Mouse (Mus musculus) kidney, postnatal 25 days (tissue): ENCODE data around the gene Adgrg2.

Experiments
- DNase-seq, 2 experiments: peaks; one replicate each; pipeline ENCODE4 v3.0.0; 2021; ENCODE audit warnings: mixed read lengths in 2 of 2

Adgrg2 gene

GRCm38 (mm10) chrX:160502048-160503041 lies 111.9 kb downstream of the Adgrg2 start, which contains the start of gene Phka2:
TSS of gene Phka2 (plus strand) at chrX:160502166.
- peak; percentile 85 to 90 for DNase-seq

- no peak for DNase-seq
These were observed 118.6 kb downstream of the Adgrg2 start for GRCm38 (mm10) chrX:160509046-160509445.

DNA sequence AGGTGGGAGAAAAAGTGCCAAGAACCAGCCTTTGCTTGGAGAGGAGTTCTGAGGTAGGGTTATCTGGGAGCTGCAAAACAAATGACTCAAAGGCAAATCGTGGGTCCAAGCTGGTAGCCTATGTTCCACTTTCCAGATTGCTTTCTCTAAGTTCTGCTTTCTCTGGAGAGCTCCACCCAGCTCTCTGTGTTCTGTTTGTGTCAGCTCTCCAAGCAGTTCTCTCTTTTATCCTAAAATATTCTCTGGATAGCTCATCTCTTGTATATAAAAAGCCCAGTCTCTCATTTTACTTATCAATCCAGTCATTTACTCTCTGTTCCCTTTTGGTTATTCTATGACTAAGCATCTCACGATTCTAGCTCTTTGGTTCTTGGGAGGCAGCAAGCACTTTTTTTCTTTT lies 119.7 kb downstream of the Adgrg2 start:
- no peak for DNase-seq

DNA sequence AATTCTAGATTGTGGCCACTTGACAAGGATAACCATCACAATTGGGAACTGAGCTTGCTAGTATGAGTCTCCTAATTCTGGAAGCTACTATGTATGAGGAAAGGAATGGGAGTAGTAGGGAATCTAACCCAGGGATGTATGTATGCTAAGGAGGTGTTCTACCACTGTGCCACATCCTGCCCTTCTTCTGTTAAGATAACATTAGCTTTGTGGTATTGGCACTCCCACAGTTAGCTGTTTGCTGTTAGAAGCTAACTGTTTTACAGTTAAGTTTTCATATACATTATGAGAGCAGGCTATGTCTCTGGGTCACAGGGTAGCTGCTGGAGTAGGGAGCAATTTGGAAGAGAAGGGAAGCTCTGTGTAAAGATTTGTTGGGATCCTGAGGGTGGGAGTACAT lies 125.5 kb downstream of the Adgrg2 start:
- no peak for DNase-seq

DNA sequence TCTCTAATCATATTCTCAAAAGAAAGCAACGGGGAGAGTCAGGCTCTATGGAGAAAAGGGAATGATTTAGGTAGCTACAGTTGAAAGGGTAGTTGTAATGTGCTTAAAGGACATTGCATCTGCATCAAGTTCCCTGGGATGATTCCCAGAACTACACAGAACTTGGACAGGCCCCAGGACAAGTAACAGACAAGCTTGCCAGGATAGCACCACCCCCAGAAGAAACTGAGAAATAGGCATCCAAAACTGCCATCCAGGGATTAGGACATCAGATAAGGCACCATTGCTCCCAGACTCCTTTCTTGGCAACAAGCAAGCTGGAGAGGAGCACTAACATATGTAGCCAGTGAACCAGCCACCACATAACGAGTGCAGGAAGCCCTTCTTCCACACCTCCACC lies 152.3 kb downstream of the Adgrg2 start:
- no peak for DNase-seq
